Mouse (Mus musculus): ENCODE results near the gene Acsl4.

GRCm38 (mm10) chrX:142378048-142378447 lies 12.3 kb downstream of the Acsl4 start:
- TF ChIP-seq CTCF (IDR thresholded peaks at IDR 0.05; ENCODE audit: borderline replicate concordance, control insufficient read depth, extremely low read depth, insufficient read depth, low read length, poor library complexity) (no peak), POLR2A (IDR thresholded peaks at IDR 0.05; ENCODE audit: control insufficient read depth, extremely low read depth, insufficient read depth, low read length, poor library complexity) (no peak)

Measured in thymus, adult 2 months (tissue).